8 mouse cellular contexts compared by ENCODE assay signal in the genomic region with DNA sequence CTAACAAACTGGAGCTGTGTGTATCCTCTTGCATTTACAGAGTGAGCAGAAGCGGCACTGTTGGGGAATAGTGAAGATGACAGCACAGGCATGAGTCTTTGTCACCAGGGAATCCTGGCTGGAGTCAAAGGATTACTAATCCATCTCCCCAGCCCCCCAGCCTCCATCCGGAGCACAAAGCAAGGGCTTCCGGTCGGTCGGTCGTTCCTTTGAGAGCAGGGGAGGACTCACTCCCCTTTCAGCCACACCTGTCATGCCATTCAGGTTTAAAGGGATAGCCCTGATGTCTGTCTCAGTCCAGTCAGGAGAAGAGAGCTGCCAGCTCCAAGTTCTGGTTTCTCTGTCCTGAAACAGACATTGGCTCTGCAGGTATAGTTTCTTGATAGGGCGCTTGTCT. TPM values are rescaled to one million over a fixed set of nuclear protein-coding genes. Genes with fewer than 3 reads are reported as not detected.
DNase-seq lines count a peak whose midpoint lies in the region; ATAC-seq and TF ChIP-seq lines count a peak whose summit lies in the region.

No protein-coding gene starts in this region.

- no peak overlapping the region for H3K4me2 ChIP-seq in embryonic facial prominence, embryonic 11.5 days (ENCODE audit: low read depth, low read length)
- peak overlapping the region; percentile 32 for H3K4me2 ChIP-seq in intestine, embryonic 16.5 days (ENCODE audit: low read depth, low read length)
- H3K4me2 ChIP-seq in midbrain, embryonic 14.5 days (ENCODE audit: low read length): peak overlapping the region; percentile 30

- H3K9me3 ChIP-seq in embryonic facial prominence, embryonic 11.5 days (replicated peaks; ENCODE audit: control insufficient read depth, low read length): no peaks in the 10 kb centered on the region
- H3K9me3 ChIP-seq in intestine, embryonic 16.5 days (ENCODE audit: control insufficient read depth, low read length): no peaks in the 10 kb centered on the region
- H3K9me3 ChIP-seq in midbrain, embryonic 14.5 days (ENCODE audit: control insufficient read depth, low read length): no peaks in the 10 kb centered on the region

- H3K4me3 ChIP-seq in lung, adult 2 months (replicated peaks; ENCODE audit: extremely low read depth, low read depth, low read length): peak overlapping the region; percentile 36
- no peak overlapping the region for H3K4me3 ChIP-seq in embryonic facial prominence, embryonic 11.5 days (ENCODE audit: low read depth, low read length)
- no peak overlapping the region for H3K4me3 ChIP-seq in intestine, embryonic 16.5 days (ENCODE audit: low read length)
- no peak overlapping the region for H3K4me3 ChIP-seq in midbrain, embryonic 14.5 days (replicated peaks; ENCODE audit: low read depth, low read length)

- no peaks in the 10 kb centered on the region for H3K27me3 ChIP-seq in embryonic facial prominence, embryonic 11.5 days (ENCODE audit: control insufficient read depth, insufficient read depth, low read length)
- no peaks in the 10 kb centered on the region for H3K27me3 ChIP-seq in intestine, embryonic 16.5 days (replicated peaks; ENCODE audit: control insufficient read depth, insufficient read depth, low read length)
- no peaks in the 10 kb centered on the region for H3K27me3 ChIP-seq in midbrain, embryonic 14.5 days (ENCODE audit: control insufficient read depth, insufficient read depth, low read length)

- no peak for ATAC-seq in embryonic facial prominence, embryonic 11.5 days (replicated peaks; ENCODE audit: insufficient number of reproducible peaks, low FRiP score, low TSS enrichment, low read depth)
- peak; percentile 5; the same call in 1 of the 2 replicates for ATAC-seq in intestine, embryonic 16.5 days
- ATAC-seq in midbrain, embryonic 14.5 days (ENCODE audit: low FRiP score, low TSS enrichment): no peak

- no peak overlapping the region; the same call in 1 of the 2 replicates for H3K9ac ChIP-seq in embryonic facial prominence, embryonic 11.5 days (replicated peaks; ENCODE audit: low read length)
- H3K9ac ChIP-seq in intestine, embryonic 16.5 days (ENCODE audit: low read depth, low read length): peak overlapping the region; percentile 48; the same call in 1 of the 2 replicates
- H3K9ac ChIP-seq in midbrain, embryonic 14.5 days (replicated peaks; ENCODE audit: low read length): peak overlapping the region; percentile 40; the same call in 1 of the 2 replicates

- H3K36me3 ChIP-seq in embryonic facial prominence, embryonic 11.5 days (replicated peaks; ENCODE audit: control insufficient read depth, insufficient read depth, low read depth, low read length): no peaks in the 10 kb centered on the region
- H3K36me3 ChIP-seq in intestine, embryonic 16.5 days (ENCODE audit: control insufficient read depth, insufficient read depth, low read length): no peaks in the 10 kb centered on the region
- H3K36me3 ChIP-seq in midbrain, embryonic 14.5 days (ENCODE audit: control insufficient read depth, insufficient read depth, low read length): no peaks in the 10 kb centered on the region

- TF ChIP-seq POLR2A in lung, adult 2 months (IDR thresholded peaks at IDR 0.05; ENCODE audit: borderline replicate concordance, extremely low read depth, low read depth, low read length): no peak

- no peak for DNase-seq in lung, adult 2 months
- no peak for DNase-seq in lung, postnatal 25 days (ENCODE audit: low spot score)
- DNase-seq in embryonic facial prominence, embryonic 11.5 days (ENCODE audit: low spot score): no peak
- peak; percentile 34 for DNase-seq in midbrain, embryonic 14.5 days
- no peak for DNase-seq in frontal cortex, postnatal 36 days (ENCODE audit: low spot score in 2 of 2)
- DNase-seq in cerebellum, adult 8-10 months: no peak
- no peak for DNase-seq in ovary, postnatal 36 days (ENCODE audit: low spot score)

- H3K27ac ChIP-seq in embryonic facial prominence, embryonic 11.5 days (replicated peaks; ENCODE audit: low read depth, low read length): peak overlapping the region; percentile 66
- peak overlapping the region; percentile 81 for H3K27ac ChIP-seq in intestine, embryonic 16.5 days (ENCODE audit: low read length)
- H3K27ac ChIP-seq in midbrain, embryonic 14.5 days (replicated peaks; ENCODE audit: low read depth, low read length): peak overlapping the region; percentile 77

- 16% methylated on average over 7 of the region's 7 CpGs for WGBS in lung, adult 2 months
- 18% methylated on average over 7 of the region's 7 CpGs for WGBS in embryonic facial prominence, embryonic 11.5 days
- WGBS in intestine, embryonic 16.5 days: 23% methylated on average over 7 of the region's 7 CpGs
- WGBS in midbrain, embryonic 14.5 days: 15% methylated on average over 7 of the region's 7 CpGs

- TF ChIP-seq CTCF in lung, adult 2 months (IDR thresholded peaks at IDR 0.05; ENCODE audit: insufficient read depth, low read length): no peak

- peaks cover 38% of the 10 kb centered on the region for H3K4me1 ChIP-seq in lung, adult 2 months (ENCODE audit: control insufficient read depth, insufficient read depth, low read length)
- H3K4me1 ChIP-seq in embryonic facial prominence, embryonic 11.5 days (ENCODE audit: control insufficient read depth, insufficient read depth, low read length): peaks cover 8% of the 10 kb centered on the region
- H3K4me1 ChIP-seq in intestine, embryonic 16.5 days (ENCODE audit: control insufficient read depth, insufficient read depth, low read length): peaks cover 43% of the 10 kb centered on the region
- peaks cover 42% of the 10 kb centered on the region for H3K4me1 ChIP-seq in midbrain, embryonic 14.5 days (ENCODE audit: control insufficient read depth, insufficient read depth, low read length)

RNA-seq across cellular contexts. Expression of gene Stk40, which starts 7.4 kb away (rescaled TPM):
- 38.0 and 41.1 TPM in 2 replicates for polyA plus RNA-seq in lung, adult 2 months (2012; rRNA removed)
- polyA plus RNA-seq in embryonic facial prominence, embryonic 11.5 days (2014; fragmentation: Nextera tagmentation; extraction: Ambion mirVana): 22.7 and 23.8 TPM in 2 replicates
- 26.1 and 28.5 TPM in 2 replicates for polyA plus RNA-seq in intestine, embryonic 16.5 days (2015; fragmentation: Nextera tagmentation; extraction: Ambion mirVana)
- 21.1 and 29.4 TPM in 2 replicates for polyA plus RNA-seq in midbrain, embryonic 14.5 days (2014; fragmentation: Nextera tagmentation; extraction: Ambion mirVana)

RNA-seq across cellular contexts. Expression of gene Lsm10, which starts 14.7 kb away (rescaled TPM):
- 30.2 and 34.8 TPM in 2 replicates for polyA plus RNA-seq in lung, adult 2 months (2012; rRNA removed)
- 46.1 and 47.0 TPM in 2 replicates for polyA plus RNA-seq in embryonic facial prominence, embryonic 11.5 days (2014; fragmentation: Nextera tagmentation; extraction: Ambion mirVana)
- 54.8 and 57.5 TPM in 2 replicates for polyA plus RNA-seq in intestine, embryonic 16.5 days (2015; fragmentation: Nextera tagmentation; extraction: Ambion mirVana)
- polyA plus RNA-seq in midbrain, embryonic 14.5 days (2014; fragmentation: Nextera tagmentation; extraction: Ambion mirVana): 47.8 and 51.2 TPM in 2 replicates

RNA-seq across cellular contexts. Expression of gene Eva1b, which starts 36.4 kb away (rescaled TPM):
- polyA plus RNA-seq in lung, adult 2 months (2012; rRNA removed): 221 and 295 TPM in 2 replicates
- polyA plus RNA-seq in embryonic facial prominence, embryonic 11.5 days (2014; fragmentation: Nextera tagmentation; extraction: Ambion mirVana): 48.9 and 51.0 TPM in 2 replicates
- 34.7 and 35.4 TPM in 2 replicates for polyA plus RNA-seq in intestine, embryonic 16.5 days (2015; fragmentation: Nextera tagmentation; extraction: Ambion mirVana)
- 7.8 and 12.3 TPM in 2 replicates for polyA plus RNA-seq in midbrain, embryonic 14.5 days (2014; fragmentation: Nextera tagmentation; extraction: Ambion mirVana)

RNA-seq across cellular contexts. Expression of gene Sh3d21, which starts 52.1 kb away (rescaled TPM):
- 6.2 and 7.5 TPM in 2 replicates for polyA plus RNA-seq in lung, adult 2 months (2012; rRNA removed)
- 4.7 and 5.0 TPM in 2 replicates for polyA plus RNA-seq in embryonic facial prominence, embryonic 11.5 days (2014; fragmentation: Nextera tagmentation; extraction: Ambion mirVana)
- 13.2 and 13.9 TPM in 2 replicates for polyA plus RNA-seq in intestine, embryonic 16.5 days (2015; fragmentation: Nextera tagmentation; extraction: Ambion mirVana)
- 0.89 and 1.1 TPM in 2 replicates for polyA plus RNA-seq in midbrain, embryonic 14.5 days (2014; fragmentation: Nextera tagmentation; extraction: Ambion mirVana)

RNA-seq across cellular contexts. Expression of gene Oscp1, which starts 52.8 kb away (rescaled TPM):
- polyA plus RNA-seq in lung, adult 2 months (2012; rRNA removed): 2.8 and 4.5 TPM in 2 replicates
- 17.1 and 18.3 TPM in 2 replicates for polyA plus RNA-seq in embryonic facial prominence, embryonic 11.5 days (2014; fragmentation: Nextera tagmentation; extraction: Ambion mirVana)
- 7.2 and 11.1 TPM in 2 replicates for polyA plus RNA-seq in intestine, embryonic 16.5 days (2015; fragmentation: Nextera tagmentation; extraction: Ambion mirVana)
- 34.0 and 42.7 TPM in 2 replicates for polyA plus RNA-seq in midbrain, embryonic 14.5 days (2014; fragmentation: Nextera tagmentation; extraction: Ambion mirVana)
